Mouse (Mus musculus): ENCODE data around the gene Gm43191.

Gm43191 gene

DNA sequence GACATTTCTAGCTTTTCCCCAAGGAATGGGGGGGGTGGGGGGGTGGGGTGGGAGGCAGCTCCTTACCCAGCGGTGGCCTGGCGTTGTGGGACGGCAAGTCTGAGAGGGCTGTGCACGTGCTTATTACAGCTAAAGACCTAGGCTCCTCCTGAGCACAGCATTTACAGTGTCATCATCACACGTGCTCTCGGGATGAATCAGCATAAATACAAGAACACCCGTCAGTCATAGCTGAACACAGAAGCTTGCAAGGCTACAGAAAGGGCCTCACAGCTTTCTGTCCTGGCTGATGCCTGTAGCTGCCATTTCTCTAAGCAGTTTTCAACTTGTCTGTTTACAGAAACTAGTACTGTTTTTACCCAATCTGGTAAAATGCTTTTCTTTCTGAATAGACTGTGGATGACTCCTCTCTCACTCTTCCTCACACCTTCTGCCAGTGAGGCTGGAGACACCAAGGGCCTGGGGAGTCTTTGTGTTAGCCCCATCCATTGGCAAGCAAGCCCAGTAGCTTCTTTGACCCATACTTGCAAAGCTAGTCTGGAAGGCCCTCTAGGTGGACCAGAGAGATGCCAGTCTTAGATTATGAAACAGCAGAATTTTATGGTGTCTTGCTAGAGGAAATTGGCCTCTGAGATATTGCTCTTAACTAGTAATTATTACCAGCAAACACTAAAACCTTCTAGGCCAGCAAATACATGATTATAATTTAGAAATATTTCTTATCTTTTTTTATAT, 60.3 kb downstream of the Gm43191 start:
- no peak for DNase-seq

GRCm38 (mm10) chr3:116618855-116619254, 62.2 kb downstream of the Gm43191 start:
- DNase-seq: no peak

- DNase-seq: no peak
These were observed 65.6 kb downstream of the Gm43191 start for GRCm38 (mm10) chr3:116615318-116616068.

- DNase-seq: no peak
These were observed 66.7 kb downstream of the Gm43191 start, which contains the start of gene Trmt13 for GRCm38 (mm10) chr3:116614295-116614892. Gene Trmt13 (minus strand): TSS chr3:116614587.

DNA sequence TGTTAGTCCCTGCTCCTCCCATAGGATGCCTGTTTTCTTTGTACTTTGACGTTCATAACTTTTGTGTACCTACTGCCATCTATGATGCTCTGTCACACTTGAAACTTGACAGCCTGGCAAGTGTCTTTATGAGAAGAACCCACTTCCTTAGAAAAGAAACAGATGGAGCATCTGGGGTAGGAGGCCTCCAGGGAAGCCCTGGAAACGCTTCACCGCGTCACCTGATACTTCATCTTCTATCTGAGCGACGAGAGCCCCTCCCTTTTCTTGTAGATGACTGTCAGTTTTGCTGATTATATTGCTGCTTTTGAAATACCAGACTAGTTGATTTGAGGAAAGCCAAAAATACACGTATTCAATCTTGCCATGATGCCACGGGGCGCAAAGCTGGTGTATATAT, 76.5 kb downstream of the Gm43191 start:
- no peak for DNase-seq

GRCm38 (mm10) chr3:116601781-116602180, 79.3 kb downstream of the Gm43191 start:
- DNase-seq: no peak

GRCm38 (mm10) chr3:116601005-116601404, 80.1 kb downstream of the Gm43191 start:
- DNase-seq: no peak

- no peak for DNase-seq
These were observed 81.4 kb downstream of the Gm43191 start for GRCm38 (mm10) chr3:116599705-116600104.

DNA sequence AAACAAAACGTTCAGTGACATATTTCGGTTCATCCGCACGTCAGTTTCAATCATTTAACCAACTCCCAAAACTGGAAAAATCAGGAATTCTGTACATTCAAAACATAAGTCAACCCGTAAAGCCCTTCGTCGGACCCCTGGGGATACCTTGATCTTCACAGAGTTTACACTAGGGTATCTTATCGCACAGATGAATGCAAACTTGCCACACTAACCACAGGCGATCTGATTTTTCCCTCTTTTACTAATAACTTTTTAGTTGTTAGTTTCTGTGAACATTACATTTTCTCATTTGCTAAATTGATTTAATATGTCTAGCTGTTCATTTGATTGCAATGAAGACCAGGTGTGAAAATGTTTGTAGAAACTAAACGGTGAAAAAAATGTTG, 85.5 kb downstream of the Gm43191 start:
- DNase-seq: no peak

- peak; percentile 100 for DNase-seq
These were observed 86.1 kb downstream of the Gm43191 start, which contains the start of gene Sass6 for GRCm38 (mm10) chr3:116594728-116595602. Gene Sass6 (plus strand): TSS chr3:116594982.

- no peak for DNase-seq
These were observed 86.9 kb downstream of the Gm43191 start for GRCm38 (mm10) chr3:116594076-116594727.

Measured in kidney, postnatal 4 days (tissue).